Mouse (Mus musculus) heart, embryonic 16.5 days (tissue): ENCODE results near the gene Ggps1. TPM values are rescaled to one million over a fixed set of nuclear protein-coding genes. Genes with fewer than 3 reads are reported as not detected.

ENCODE experiments used
- ATAC-seq: fragments of 200-750 bp; cut with Nextera tagmentation; replicated peaks from 2 replicates; pipeline ENCODE4 v1.8.0; 2017; ENCODE audit warnings: moderate number of reproducible peaks; ENCODE audit not compliant: insufficient read depth, low FRiP score; ENCODE audit errors: extremely low read depth
- H3K27ac ChIP-seq: fragments of 300-500 bp; sonication (generic); 2 replicates; pipeline ENCODE4 v1.5.1; 2014; ENCODE audit warnings: mild to moderate bottlenecking, low read length, control low read depth, moderate library complexity
- H3K27me3 ChIP-seq: fragments of 300-500 bp; sonication (generic); 2 replicates; pipeline ENCODE4 v1.6.1; 2014; ENCODE audit warnings: low read length, mixed read lengths; ENCODE audit not compliant: control insufficient read depth, insufficient read depth
- H3K36me3 ChIP-seq: fragments of 300-500 bp; sonication (generic); 2 replicates; pipeline ENCODE4 v1.6.1; 2014; ENCODE audit not compliant: control insufficient read depth, insufficient read depth
- H3K4me1 ChIP-seq: fragments of 300-500 bp; sonication (generic); 2 replicates; pipeline ENCODE4 v1.6.1; 2014; ENCODE audit warnings: low read length, mixed read lengths; ENCODE audit not compliant: control insufficient read depth, insufficient read depth
- H3K4me2 ChIP-seq: fragments of 300-500 bp; sonication (generic); 2 replicates; pipeline ENCODE4 v1.6.1; 2014; ENCODE audit warnings: low read depth, mild to moderate bottlenecking, control low read depth, low read length
- H3K4me3 ChIP-seq: fragments of 300-500 bp; sonication (generic); 2 replicates; pipeline ENCODE4 v1.5.1; 2014; ENCODE audit warnings: mild to moderate bottlenecking, control low read depth, low read length
- H3K9ac ChIP-seq: fragments of 300-500 bp; sonication (generic); 2 replicates; pipeline ENCODE4 v1.6.1; 2014; ENCODE audit warnings: low read length, control low read depth
- H3K9me3 ChIP-seq: fragments of 300-500 bp; sonication (generic); replicated peaks from 2 replicates; pipeline ENCODE4 v1.6.1; 2016; ENCODE audit warnings: low read length; ENCODE audit not compliant: control insufficient read depth
- WGBS: fragments of 180-500 bp; shearing (Covaris S2); extraction: QIAGEN DNeasy Blood & Tissue Kit; methylation state at CpG from one replicate; pipeline ENCODE4 v1.1.7; 2014; 5-methylcytosine and 5-hydroxymethylcytosine counted together
- polyA plus RNA-seq: library from polyadenylated mRNA; unstranded; fragments of >200 nt; fragmentation: Nextera tagmentation; extraction: Ambion mirVana; gene quantifications from 2 replicates; pipeline ENCODE4 v1.2.1, GENCODE M21; 2015

Gene Ggps1
- polyA plus RNA-seq, 1 experiment from 2014 or later = 43.8 TPM

DNA sequence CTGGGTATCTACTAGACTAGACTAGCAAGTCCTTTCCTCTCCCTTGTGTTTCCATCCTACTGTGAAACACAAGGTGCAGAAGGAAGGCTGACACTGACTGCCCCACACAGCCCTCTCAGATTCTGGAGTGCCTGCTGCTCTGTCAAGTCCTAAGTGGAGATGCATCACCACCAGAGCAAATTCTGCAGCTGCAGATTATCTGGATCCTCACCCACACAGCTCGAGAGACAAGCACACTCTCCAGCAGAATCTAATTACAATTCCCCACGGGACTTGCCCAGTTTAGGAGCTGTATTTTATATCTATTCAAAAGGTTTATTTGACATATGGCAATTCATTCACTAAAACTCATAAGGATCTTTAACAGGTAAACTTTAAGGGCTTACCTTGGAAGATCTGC, 57.2 kb downstream of the Ggps1 start:
- Histone ChIP-seq H3K36me3 (peaks cover 21% of the 10 kb centered on the region), H3K4me3 (no peak overlapping the region)

DNA sequence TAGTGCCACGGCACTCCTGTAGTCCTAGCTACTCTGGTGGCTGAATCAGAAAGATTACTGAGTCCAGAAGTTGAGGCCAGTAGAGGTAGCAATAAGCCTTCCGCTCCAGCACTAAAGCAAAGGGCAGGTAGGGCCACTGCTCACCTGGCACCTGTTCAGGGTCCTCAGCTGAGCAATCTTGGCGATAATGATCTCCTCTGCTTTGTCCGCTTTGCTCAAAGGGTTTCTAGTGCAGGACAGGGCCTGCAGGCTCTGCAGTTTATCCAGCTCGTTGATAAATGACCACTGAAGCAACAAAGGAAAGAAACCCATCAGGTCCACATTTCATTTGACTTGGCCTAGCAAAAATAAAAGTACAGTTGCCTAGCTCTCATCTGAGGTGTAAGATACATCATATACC, 58.3 kb downstream of the Ggps1 start:
- Histone ChIP-seq H3K4me3 (no peak overlapping the region), H3K36me3 (peaks cover 24% of the 10 kb centered on the region), H3K9me3 (no peaks in the 10 kb centered on the region), H3K4me2 (no peak overlapping the region), H3K27ac (no peak overlapping the region), H3K27me3 (no peaks in the 10 kb centered on the region), H3K9ac (no peak overlapping the region), H3K4me1 (no peaks in the 10 kb centered on the region)
- no peak for ATAC-seq
- 88% methylated on average over 5 of the region's 5 CpGs for WGBS

More for the DNA sequence above, 57.2 kb downstream of the Ggps1 start:
- H3K27ac ChIP-seq = no peak overlapping the region
- 72% methylated on average over 2 of the region's 2 CpGs for WGBS
- no peak for ATAC-seq
- no peak overlapping the region for H3K4me2 ChIP-seq
- no peaks in the 10 kb centered on the region for H3K9me3 ChIP-seq
- H3K9ac ChIP-seq = no peak overlapping the region
- H3K4me1 ChIP-seq = no peaks in the 10 kb centered on the region
- no peaks in the 10 kb centered on the region for H3K27me3 ChIP-seq

DNA sequence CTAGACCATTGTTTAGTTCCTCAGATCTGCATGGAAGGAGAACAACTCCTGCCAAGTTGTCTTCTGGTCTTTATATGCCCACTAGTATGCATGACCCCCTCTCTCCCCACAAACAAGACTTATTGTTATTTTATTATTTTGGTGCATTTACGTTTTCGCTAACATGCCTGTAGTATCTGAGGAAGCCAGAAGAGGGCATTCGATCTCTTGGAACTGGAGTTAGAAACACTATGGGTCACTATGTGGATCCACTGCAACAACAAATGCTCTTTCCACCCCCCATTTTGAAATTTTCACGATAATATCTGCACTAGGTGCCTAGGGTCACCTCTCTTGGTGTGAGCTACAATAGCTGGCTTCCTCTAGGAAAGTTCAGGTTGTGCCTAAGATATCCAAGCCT, 59.2 kb downstream of the Ggps1 start:
- H3K36me3 ChIP-seq = peaks cover 30% of the 10 kb centered on the region
- H3K9me3 ChIP-seq = no peaks in the 10 kb centered on the region
- no peak overlapping the region for H3K4me2 ChIP-seq
- H3K27me3 ChIP-seq = no peaks in the 10 kb centered on the region
- no peak overlapping the region for H3K4me3 ChIP-seq
- no peaks in the 10 kb centered on the region for H3K4me1 ChIP-seq
- ATAC-seq = no peak
- no peak overlapping the region for H3K27ac ChIP-seq
- no peak overlapping the region for H3K9ac ChIP-seq
- 78% methylated on average over 4 of the region's 4 CpGs for WGBS

DNA sequence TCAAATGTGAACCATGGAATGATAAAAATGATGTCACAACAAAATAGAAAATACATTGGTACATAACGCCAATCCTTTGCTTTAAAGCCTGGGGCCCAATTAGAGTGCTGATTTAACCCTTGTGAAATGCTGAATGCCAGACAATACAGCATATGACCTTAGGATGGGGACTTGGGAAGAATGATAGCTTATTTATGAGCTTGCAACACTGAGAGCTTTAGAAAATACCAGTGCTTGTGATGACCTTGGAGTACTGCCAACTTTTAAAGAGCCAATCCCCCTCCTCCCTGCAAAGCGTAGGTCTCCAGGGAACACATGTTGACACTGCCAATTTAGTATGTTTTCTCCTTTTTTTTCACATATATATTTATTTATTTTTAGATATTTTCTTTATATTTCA, 60.6 kb downstream of the Ggps1 start:
- Histone ChIP-seq H3K4me1 (no peaks in the 10 kb centered on the region), H3K36me3 (peaks cover 38% of the 10 kb centered on the region), H3K4me2 (no peak overlapping the region), H3K27me3 (no peaks in the 10 kb centered on the region), H3K9ac (no peak overlapping the region), H3K27ac (no peak overlapping the region), H3K9me3 (no peaks in the 10 kb centered on the region), H3K4me3 (no peak overlapping the region)
- WGBS = 54% methylated on average over 2 of the region's 2 CpGs
- ATAC-seq = no peak

Other genes with a start within 250 kb of the Ggps1 start
- gene B3galnt2, start 109.0 kb downstream of the Ggps1 start, polyA plus RNA-seq = 20.9 and 21.4 TPM in 2 replicates
- 35.4 and 39.4 TPM in 2 replicates for gene Tbce, start 23.9 kb downstream of the Ggps1 start, polyA plus RNA-seq
- 39.5 and 46.7 TPM in 2 replicates for gene Arid4b, start 256 bp downstream of the Ggps1 start, polyA plus RNA-seq